ENCODE assay signal across 8 mouse cellular contexts in genomic region chr3:108855371-108855770, GRCm38 (mm10). TPM values are rescaled to one million over a fixed set of nuclear protein-coding genes. Genes with fewer than 3 reads are reported as not detected.
DNase-seq lines count a peak whose midpoint lies in the region; ATAC-seq and TF ChIP-seq lines count a peak whose summit lies in the region.
"Had no signal": no experiment of that assay in that cellular context is flagged by ENCODE, and none has a peak within 500 bp of the region (broad histone marks: within the 10 kb centered on the region; RNA-seq: fewer than 3 reads in every experiment).

No protein-coding gene starts in this region.

- no peaks in the 10 kb centered on the region for H3K36me3 ChIP-seq in E14TG2a.4 (ENCODE audit: insufficient read depth, low read length)
- H3K36me3 ChIP-seq in neural tube, embryonic 13.5 days, result no peaks in the 10 kb centered on the region

- no peak for TF ChIP-seq CTCF in E14TG2a.4 (conservative IDR thresholded peaks at IDR 0.05; ENCODE audit: low read length)

- H3K27ac ChIP-seq in neural tube, embryonic 13.5 days (replicated peaks), result peak overlapping the region; percentile 4; the same call in 1 of the 2 replicates

- intact Hi-C loops in heart, postnatal 25 days (cut with DNase I), result no loop called here
- intact Hi-C loops in left cerebral cortex, postnatal 25 days (cut with DNase I), result loop anchor here (5.0 kb wide), 2 partner anchors 57 to 207 kb away; partner anchors contain the start of gene Prpf38b

- peak; percentile 43 for DNase-seq in R1 (ENCODE audit: low read depth, low spot score)
- peak; percentile 41 for DNase-seq in heart, postnatal 25 days (ENCODE audit: low spot score)
- peak; percentile 80 to 97 for DNase-seq in left cerebral cortex, postnatal 25 days (ENCODE audit: low spot score in 2 of 2)
- DNase-seq in testis, postnatal 10 days (ENCODE audit: low spot score), result no peak

- peaks cover 32% of the 10 kb centered on the region for H3K27me3 ChIP-seq in E14TG2a.4 (ENCODE audit: insufficient read depth, low read length)
- H3K27me3 ChIP-seq in neural tube, embryonic 13.5 days, result no peaks in the 10 kb centered on the region

- H3K4me3 ChIP-seq in E14TG2a.4 (replicated peaks; ENCODE audit: low read length), result peak overlapping the region; percentile 51
- no peak overlapping the region for H3K4me3 ChIP-seq in neural tube, embryonic 13.5 days
- H3K4me3 ChIP-seq: erythroblast, embryonic 14.5 days had no signal

- peak; percentile 89 for ATAC-seq in frontal cortex, adult (ENCODE audit: low TSS enrichment)
- no peak for ATAC-seq in neural tube, embryonic 13.5 days (ENCODE audit: low read depth)

- H3K9ac ChIP-seq in neural tube, embryonic 13.5 days, result no peak overlapping the region

- peaks cover 46% of the 10 kb centered on the region for H3K4me1 ChIP-seq in E14TG2a.4 (replicated peaks; ENCODE audit: low read depth, low read length)
- H3K4me1 ChIP-seq in neural tube, embryonic 13.5 days (replicated peaks), result peaks cover 37% of the 10 kb centered on the region

- WGBS in neural tube, embryonic 13.5 days, result 54% methylated on average over 12 of the region's 12 CpGs

- no peaks in the 10 kb centered on the region for H3K9me3 ChIP-seq in E14TG2a.4 (ENCODE audit: low read length)
- H3K9me3 ChIP-seq in neural tube, embryonic 13.5 days, result no peaks in the 10 kb centered on the region

- 0 out of 2 replicates have a peak overlapping the region, but pooled peaks have one; percentile 5 for H3K4me2 ChIP-seq in neural tube, embryonic 13.5 days

RNA-seq across cellular contexts. Expression of gene Stxbp3, which starts 15.0 kb away (rescaled TPM):
- total RNA-seq in heart, postnatal 25 days (2021), result 10 to 100 TPM; 23.4 to 23.9 TPM
- 10 to 100 TPM; 20.8 to 24.5 TPM for total RNA-seq in left cerebral cortex, postnatal 25 days (2021)
- 15.9 and 19.2 TPM in 2 replicates for polyA plus RNA-seq in neural tube, embryonic 13.5 days (2015; fragmentation: Nextera tagmentation; extraction: Ambion mirVana)

RNA-seq across cellular contexts. Expression of gene Fndc7, which starts 34.4 kb away (rescaled TPM):
- total RNA-seq in heart, postnatal 25 days (2021), result under 1 TPM in 1 of 2 experiments, not detected in 1; 0.05 TPM
- total RNA-seq in left cerebral cortex, postnatal 25 days (2021), result under 1 TPM in 1 of 2 experiments, not detected in 1; 0.09 TPM
- polyA plus RNA-seq in neural tube, embryonic 13.5 days (2015; fragmentation: Nextera tagmentation; extraction: Ambion mirVana), result 0.28 TPM in 1 of 2 replicates, not detected in the other
- polyA plus RNA-seq: erythroblast, embryonic 14.5 days had no signal

RNA-seq across cellular contexts. Expression of gene Prpf38b, which starts 56.2 kb away (rescaled TPM):
- total RNA-seq in heart, postnatal 25 days (2021), result 10 to 100 TPM; 18.8 to 20.6 TPM
- total RNA-seq in left cerebral cortex, postnatal 25 days (2021), result 10 to 100 TPM; 39.6 to 43.8 TPM
- 63.6 and 79.4 TPM in 2 replicates for polyA plus RNA-seq in neural tube, embryonic 13.5 days (2015; fragmentation: Nextera tagmentation; extraction: Ambion mirVana)
